Mouse (Mus musculus): ENCODE data around the gene Olfr263.

DNA sequence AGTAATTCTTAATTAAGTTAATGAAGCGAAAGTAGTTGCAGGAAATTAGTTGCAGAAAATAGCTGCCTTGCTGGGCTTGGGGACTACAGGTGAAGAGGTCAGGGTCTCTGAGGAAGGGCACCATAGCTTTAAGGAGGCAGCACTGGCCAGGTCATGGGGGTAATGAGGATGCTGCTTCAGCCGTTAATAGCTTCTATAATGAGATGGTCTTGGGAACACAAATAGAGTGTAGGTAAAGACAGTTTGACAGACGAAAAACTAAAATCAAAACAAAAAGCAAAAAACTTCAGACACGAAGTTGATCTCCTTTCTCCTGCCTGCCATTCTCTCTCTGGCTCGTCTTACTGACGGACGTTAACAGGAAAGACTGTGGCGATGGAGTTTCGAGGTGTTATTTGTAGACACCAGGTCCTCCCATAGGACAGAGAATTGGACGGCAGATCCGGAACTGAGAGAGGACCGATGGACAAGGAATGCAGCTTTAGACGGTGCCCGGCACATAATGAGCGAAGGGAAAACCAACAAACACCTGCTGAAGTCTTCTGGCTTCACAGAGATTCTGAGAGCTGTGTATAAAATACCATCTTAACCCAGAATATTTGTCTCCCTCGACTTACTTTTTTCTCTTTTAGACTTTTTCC, 39.1 kb downstream of the Olfr263 start:
- TF ChIP-seq CTCF (IDR thresholded peaks at IDR 0.05; ENCODE audit: extremely low read depth, insufficient read depth, insufficient read length, insufficient replicate concordance), result no peak
- no peak for TF ChIP-seq POLR2A (IDR thresholded peaks at IDR 0.05; ENCODE audit: low read depth, low read length)
